Mouse (Mus musculus) heart, postnatal 10 days (tissue): ENCODE measurements around the gene Sdhd. TPM values are rescaled to one million over a fixed set of nuclear protein-coding genes. Genes with fewer than 3 reads are reported as not detected.
"Not testable (repeated sequence)": the region's sequence is repeated elsewhere in the genome, so short reads cannot be mapped to it uniquely, and the experiment has no call there.

Experiments
- DNase-seq, 2 experiments: peaks; one replicate each; pipeline ENCODE4 v3.0.0; 2021
- intact Hi-C: fragments of 180-260 bp; cut with DNase I; formaldehyde crosslinking; loops from one replicate; pipeline ENCODE4 v1.15.1; 2025
- total RNA-seq, 2 experiments: library from RNA; stranded (reverse); gene quantifications; 2 replicates each; pipeline ENCODE4 v1.2.3; 2021

Gene Sdhd
- total RNA-seq, result 100 to 1,000 TPM; 780 to 786 TPM

GRCm38 (mm10) chr9:50603189-50603997 lies at the start of gene Sdhd, which contains the start of gene Timm8b:
Gene Sdhd (minus strand): TSS chr9:50603812.
Gene Timm8b (plus strand): TSS chr9:50603910.
- intact Hi-C loops, result loop anchor here (5.0 kb wide), 2 partner anchors 141 to 164 kb away; partner anchors contain the start of gene Fdxacb1
- DNase-seq, result peak; percentile 96

GRCm38 (mm10) chr9:50650503-50650902 lies 46.9 kb upstream of the Sdhd start:
- intact Hi-C loops, result no loop called here
- no peak for DNase-seq

- intact Hi-C loops, result no loop called here
Measured at GRCm38 (mm10) chr9:50646826-50647370, 43.3 kb upstream of the Sdhd start.

GRCm38 (mm10) chr9:50634270-50634669 lies 30.7 kb upstream of the Sdhd start:
- DNase-seq, result no peak
- intact Hi-C loops, result no loop called here

More at GRCm38 (mm10) chr9:50646826-50647370, 43.3 kb upstream of the Sdhd start:
- no peak for DNase-seq

GRCm38 (mm10) chr9:50633059-50633458 lies 29.4 kb upstream of the Sdhd start:
- DNase-seq, result no peak
- intact Hi-C loops, result no loop called here

- intact Hi-C loops, result no loop called here
Measured at GRCm38 (mm10) chr9:50632016-50632688, 28.5 kb upstream of the Sdhd start.

GRCm38 (mm10) chr9:50630903-50631302 lies 27.3 kb upstream of the Sdhd start:
- DNase-seq, intact Hi-C loops: not testable (repeated sequence)

More at GRCm38 (mm10) chr9:50632016-50632688, 28.5 kb upstream of the Sdhd start:
- DNase-seq, result no peak

GRCm38 (mm10) chr9:50617794-50618330 lies 14.2 kb upstream of the Sdhd start:
- no peak for DNase-seq
- intact Hi-C loops, result loop anchor here (5.0 kb wide), 1 partner anchor 149 kb away; the partner anchor contains the start of gene Fdxacb1

GRCm38 (mm10) chr9:50616766-50617603 lies 13.4 kb upstream of the Sdhd start, which contains the start of the genes Pih1d2 and Nkapd1:
Gene Pih1d2 (plus strand): TSS chr9:50617321.
Gene Nkapd1 (minus strand): TSS chr9:50617464.
- intact Hi-C loops, result loop anchor here (5.0 kb wide), 1 partner anchor 150 kb away; the partner anchor contains the start of gene Fdxacb1
- DNase-seq, result peak; percentile 93 to 95

GRCm38 (mm10) chr9:50616161-50616560 lies 12.5 kb upstream of the Sdhd start:
- intact Hi-C loops, result loop anchor here (5.0 kb wide), 1 partner anchor 151 kb away; the partner anchor contains the start of gene Fdxacb1
- DNase-seq, result no peak

- DNase-seq, result no peak
- intact Hi-C loops, result no loop called here
Measured at GRCm38 (mm10) chr9:50612115-50612514, 8.5 kb upstream of the Sdhd start.

- intact Hi-C loops, result loop anchor here (5.0 kb wide), 2 partner anchors 142 to 163 kb away; partner anchors contain the start of gene Fdxacb1
- DNase-seq, result no peak
Measured at GRCm38 (mm10) chr9:50604338-50604737, 726 bp upstream of the Sdhd start.

- no peak for DNase-seq
- intact Hi-C loops, result loop anchor here (5.0 kb wide), 2 partner anchors 142 to 163 kb away; partner anchors contain the start of gene Fdxacb1
Measured at GRCm38 (mm10) chr9:50603998-50604324, 349 bp upstream of the Sdhd start.

- DNase-seq, result no peak
- intact Hi-C loops, result loop anchor here (5.0 kb wide), 2 partner anchors 140 to 165 kb away; partner anchors contain the start of gene Fdxacb1
Measured at GRCm38 (mm10) chr9:50602055-50602845, 1.4 kb downstream of the Sdhd start.

GRCm38 (mm10) chr9:50601536-50601935 lies 2.1 kb downstream of the Sdhd start:
- DNase-seq, result peak; percentile 15 to 27
- intact Hi-C loops, result loop anchor here (5.0 kb wide), 2 partner anchors 139 to 166 kb away; partner anchors contain the start of gene Fdxacb1

- intact Hi-C loops, result no loop called here
- DNase-seq, result peak; percentile 19 to 37
Measured at GRCm38 (mm10) chr9:50596973-50597372, 6.6 kb downstream of the Sdhd start.

GRCm38 (mm10) chr9:50594794-50595417 lies 8.7 kb downstream of the Sdhd start:
- DNase-seq, result no peak
- intact Hi-C loops, result no loop called here

GRCm38 (mm10) chr9:50593544-50593943 lies 10.1 kb downstream of the Sdhd start:
- intact Hi-C loops, result no loop called here
- peak in 1 of 2 experiments; percentile 41 for DNase-seq
